Mouse (Mus musculus) limb, embryonic 15.5 days (tissue): Measurements from ENCODE around the gene Zfp518a. TPM values are rescaled to one million over a fixed set of nuclear protein-coding genes. Genes with fewer than 3 reads are reported as not detected.

Source experiments
- microRNA-seq: library from miRNA; unstranded; fragments of <30 nt; microRNA quantifications from one replicate; pipeline ENCODE4, GENCODE M21; 2016
- polyA plus RNA-seq: library from polyadenylated mRNA; unstranded; fragments of >200 nt; fragmentation: Nextera tagmentation; extraction: Ambion mirVana; gene quantifications from 2 replicates; pipeline ENCODE4 v1.2.1, GENCODE M21; 2015

The Zfp518a gene
- polyA plus RNA-seq, 1 experiment from 2014 or later = 9.5 TPM

Small RNA genes lying within 50 kb of the gene (microRNA-seq; reads per million reads assigned to microRNA genes)
- not detected for gene Mir8092

Other genes starting within 250 kb of the Zfp518a start
- 0.12 and 0.20 TPM in 2 replicates for gene Cc2d2b, start 146.0 kb upstream of the Zfp518a start, polyA plus RNA-seq
- 7.9 and 10.6 TPM in 2 replicates for gene Ccnj, start 63.4 kb upstream of the Zfp518a start, polyA plus RNA-seq
- gene Blnk, start 99.8 kb downstream of the Zfp518a start, polyA plus RNA-seq = 5.4 and 5.7 TPM in 2 replicates
- 0.09 TPM in 1 of 2 replicates, not detected in the other for gene Dntt, start 134.6 kb downstream of the Zfp518a start, polyA plus RNA-seq
- gene Opalin, start 182.4 kb downstream of the Zfp518a start, polyA plus RNA-seq = not detected in 2 replicates